Mouse (Mus musculus): Measurements from ENCODE around the gene Cox8a. TPM values are rescaled to one million over a fixed set of nuclear protein-coding genes. Genes with fewer than 3 reads are reported as not detected.

The Cox8a gene
- polyA plus RNA-seq, 1 experiment from 2014 or later = 1,351 TPM

DNA sequence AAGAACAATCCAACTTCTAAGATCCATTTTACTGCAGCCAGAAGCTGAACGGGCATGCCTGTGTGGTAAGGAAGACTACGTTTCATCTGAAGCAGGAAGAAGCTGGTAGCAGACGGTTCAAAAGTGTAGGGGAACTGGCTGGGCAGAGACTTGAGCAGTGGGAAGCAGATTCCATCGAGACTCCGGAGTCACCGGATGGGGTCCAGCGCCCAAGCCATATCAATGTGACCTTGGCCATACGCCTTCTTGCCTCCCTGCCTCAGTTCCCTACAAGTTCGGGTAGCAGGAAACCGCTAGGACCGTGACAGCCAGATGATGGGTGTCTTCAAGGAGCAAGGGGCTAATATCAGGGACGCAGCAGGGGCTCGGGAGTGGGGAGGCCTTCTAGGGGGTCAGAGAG lies 22.9 kb upstream of the Cox8a start:
- Histone ChIP-seq H3K4me1 (replicated peaks) (peaks cover 10% of the 10 kb centered on the region), H3K27me3 (replicated peaks) (no peaks in the 10 kb centered on the region), H3K4me3 (replicated peaks) (peak overlapping the region; percentile 81), H3K36me3 (peaks cover 8% of the 10 kb centered on the region; the same call in 1 of the 2 replicates), H3K9ac (peak overlapping the region; percentile 78), H3K27ac (peak overlapping the region; percentile 83), H3K4me2 (replicated peaks) (peak overlapping the region; percentile 90), H3K9me3 (no peaks in the 10 kb centered on the region)
- 0 out of 2 replicates have a peak, but pooled peaks have one; percentile 11 for ATAC-seq
- under 1% methylated on average over 13 of the region's 13 CpGs for WGBS

DNA sequence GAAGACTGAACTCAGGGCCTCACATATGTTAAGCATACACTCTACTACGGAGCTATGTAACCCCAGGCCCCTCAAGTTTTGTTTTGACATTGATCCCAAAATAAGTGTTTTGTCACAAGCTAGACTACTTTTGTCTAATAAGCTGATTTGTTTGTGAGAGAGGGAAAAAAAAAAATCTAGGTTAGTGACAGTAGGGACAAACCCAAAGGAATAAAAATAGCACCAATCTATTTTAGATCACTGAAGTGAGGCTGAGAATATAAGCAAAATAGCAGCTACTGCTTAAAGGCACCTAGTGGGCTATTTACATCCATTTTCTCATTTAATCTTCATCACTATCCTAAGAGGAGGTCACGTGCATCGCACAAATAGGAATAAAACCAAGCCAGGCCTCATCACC lies 22.2 kb upstream of the Cox8a start:
- ATAC-seq = no peak
- peaks cover 13% of the 10 kb centered on the region for H3K4me1 ChIP-seq (replicated peaks)
- H3K36me3 ChIP-seq = peaks cover 8% of the 10 kb centered on the region; the same call in 1 of the 2 replicates
- peak overlapping the region; percentile 81; the same call in 1 of the 2 replicates for H3K4me3 ChIP-seq (replicated peaks)
- H3K27ac ChIP-seq = no peak overlapping the region
- no peaks in the 10 kb centered on the region for H3K9me3 ChIP-seq
- H3K27me3 ChIP-seq (replicated peaks) = no peaks in the 10 kb centered on the region
- H3K4me2 ChIP-seq (replicated peaks) = peak overlapping the region; percentile 90
- peak overlapping the region; percentile 78 for H3K9ac ChIP-seq
- 84% methylated on average over 3 of the region's 3 CpGs for WGBS

DNA sequence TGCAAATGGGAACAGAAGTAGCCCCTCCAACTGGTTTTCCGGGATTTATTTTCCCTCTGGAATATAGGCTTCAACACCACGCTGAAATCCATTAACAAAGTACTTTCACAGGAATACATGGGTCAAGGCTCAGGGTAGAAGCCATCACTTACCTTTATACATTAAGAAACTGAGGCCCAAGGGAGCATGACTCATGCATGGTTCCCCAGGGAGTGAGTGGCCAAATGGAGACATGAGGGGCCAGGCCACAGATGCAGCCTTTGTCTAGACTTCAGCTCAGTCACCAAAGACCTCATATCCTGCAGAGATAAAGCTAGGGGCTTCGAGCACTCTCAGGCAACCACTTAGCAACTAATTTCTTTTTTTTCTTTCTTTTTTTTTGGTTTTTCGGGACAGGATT lies 19.3 kb upstream of the Cox8a start:
- H3K27ac ChIP-seq = no peak overlapping the region
- no peaks in the 10 kb centered on the region for H3K9me3 ChIP-seq
- no peak overlapping the region for H3K4me3 ChIP-seq (replicated peaks)
- H3K27me3 ChIP-seq (replicated peaks) = no peaks in the 10 kb centered on the region
- no peak overlapping the region for H3K4me2 ChIP-seq (replicated peaks)
- peaks cover 13% of the 10 kb centered on the region for H3K4me1 ChIP-seq (replicated peaks)
- ATAC-seq = no peak
- peaks cover 20% of the 10 kb centered on the region for H3K36me3 ChIP-seq
- WGBS = 92% methylated on average over 4 of the region's 4 CpGs
- H3K9ac ChIP-seq = no peak overlapping the region

DNA sequence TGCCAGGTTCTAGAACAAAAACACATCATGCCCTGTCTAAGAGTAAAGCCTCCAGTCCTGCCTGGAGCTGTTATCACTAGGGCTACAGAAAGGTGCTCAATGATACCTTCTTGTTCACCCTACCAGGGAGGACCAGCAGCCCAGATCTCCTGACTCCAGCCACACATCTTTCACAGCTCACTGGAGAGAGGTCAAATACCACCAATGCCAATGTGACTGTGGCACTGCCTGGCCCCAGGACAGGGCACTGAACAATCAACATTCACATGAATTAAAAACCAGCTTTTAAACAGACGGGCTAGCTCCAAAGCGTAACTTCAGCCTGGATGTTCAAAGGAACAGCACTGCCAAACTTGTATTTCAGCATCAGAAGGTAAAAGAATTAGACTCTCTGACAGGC lies 18.6 kb upstream of the Cox8a start:
- Histone ChIP-seq H3K9ac (no peak overlapping the region), H3K4me3 (replicated peaks) (no peak overlapping the region), H3K27me3 (replicated peaks) (no peaks in the 10 kb centered on the region), H3K4me1 (replicated peaks) (peaks cover 8% of the 10 kb centered on the region), H3K36me3 (peaks cover 20% of the 10 kb centered on the region), H3K27ac (no peak overlapping the region), H3K9me3 (no peaks in the 10 kb centered on the region), H3K4me2 (replicated peaks) (no peak overlapping the region)
- ATAC-seq = no peak
- WGBS = 92% methylated on average over 2 of the region's 2 CpGs

DNA sequence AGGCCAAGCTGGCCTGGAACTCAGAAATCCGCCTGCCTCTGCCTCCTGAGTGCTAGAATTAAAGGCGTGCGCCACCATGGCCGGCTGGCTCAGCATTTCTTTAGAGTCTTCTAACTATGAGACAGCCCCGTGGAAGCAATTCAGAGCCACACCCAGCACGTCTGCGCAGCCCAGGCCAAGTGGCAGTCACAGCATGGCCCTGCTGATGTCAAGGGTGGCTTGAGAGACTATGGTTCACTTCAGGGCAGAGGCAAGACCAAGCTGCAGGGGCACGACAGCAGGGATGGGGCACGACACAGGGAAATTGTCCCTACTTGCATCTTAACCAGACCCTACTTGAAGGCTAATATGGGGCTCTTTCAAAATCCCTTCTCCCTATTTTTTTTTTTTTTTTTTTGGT lies 18.0 kb upstream of the Cox8a start:
- Histone ChIP-seq H3K36me3 (peaks cover 21% of the 10 kb centered on the region), H3K27ac (no peak overlapping the region), H3K9ac (no peak overlapping the region), H3K27me3 (replicated peaks) (no peaks in the 10 kb centered on the region), H3K4me1 (replicated peaks) (peaks cover 8% of the 10 kb centered on the region), H3K4me2 (replicated peaks) (no peak overlapping the region), H3K9me3 (no peaks in the 10 kb centered on the region), H3K4me3 (replicated peaks) (no peak overlapping the region)
- no peak for ATAC-seq
- WGBS = 90% methylated on average over 9 of the region's 9 CpGs

DNA sequence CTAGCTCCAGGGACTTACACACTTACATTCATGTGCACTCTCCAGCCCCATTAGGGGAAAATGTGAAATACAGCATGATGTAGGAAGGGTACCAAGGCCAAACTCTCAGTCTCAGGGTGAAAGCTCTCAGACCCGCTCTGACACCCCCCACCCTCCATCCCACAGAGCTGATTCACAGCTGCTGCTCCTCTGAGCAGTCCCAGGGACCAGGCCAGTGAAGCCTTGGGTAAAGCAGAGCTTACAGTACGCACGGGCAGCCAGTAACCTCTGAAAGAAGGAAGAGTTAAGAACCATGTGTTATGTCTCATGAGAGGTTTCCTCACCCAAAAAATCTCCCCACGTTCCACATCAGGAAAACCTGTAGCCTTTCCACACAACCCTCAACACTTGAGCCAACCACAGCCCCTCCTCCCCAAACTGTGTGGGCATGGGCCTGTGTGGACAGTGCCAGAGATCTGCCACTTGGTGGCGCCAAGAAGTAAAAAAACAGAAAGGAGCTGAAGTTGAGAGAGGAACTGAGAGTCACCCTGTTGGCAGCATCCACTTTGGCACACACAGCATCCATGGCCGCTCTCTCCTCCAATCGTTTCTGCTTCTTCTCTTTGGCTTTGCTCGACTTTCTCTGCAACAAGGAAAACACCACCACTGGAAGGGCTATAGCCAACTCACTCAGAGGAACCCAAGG lies 17.3 kb upstream of the Cox8a start:
- Histone ChIP-seq H3K9ac (no peak overlapping the region), H3K4me2 (replicated peaks) (no peak overlapping the region), H3K27ac (no peak overlapping the region), H3K36me3 (peaks cover 29% of the 10 kb centered on the region), H3K9me3 (no peaks in the 10 kb centered on the region), H3K27me3 (replicated peaks) (no peaks in the 10 kb centered on the region), H3K4me1 (replicated peaks) (peaks cover 3% of the 10 kb centered on the region), H3K4me3 (replicated peaks) (no peak overlapping the region)
- WGBS = 61% methylated on average over 8 of the region's 8 CpGs
- peak; percentile 82 for ATAC-seq

DNA sequence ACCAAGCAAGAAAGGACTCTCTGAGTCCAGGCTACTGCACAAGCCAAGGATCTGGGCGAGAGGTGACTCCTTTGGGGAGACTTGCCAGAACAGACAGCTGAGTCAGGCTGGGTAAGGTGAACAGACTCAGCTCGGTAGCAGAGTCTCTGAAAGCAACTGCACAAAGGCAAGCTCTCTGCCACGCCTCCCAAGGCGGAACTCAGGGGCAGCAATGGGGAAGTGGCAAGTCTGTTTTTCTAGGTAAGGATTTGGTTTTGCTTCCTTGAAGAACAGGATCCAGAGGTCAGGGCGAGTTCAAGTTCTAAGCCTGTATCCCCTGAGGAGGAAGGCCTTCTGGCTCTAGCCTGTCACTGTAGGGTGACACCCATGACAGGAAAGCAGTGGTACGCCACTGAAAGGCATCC lies 9.1 kb upstream of the Cox8a start:
- Histone ChIP-seq H3K27me3 (replicated peaks) (no peaks in the 10 kb centered on the region), H3K4me1 (replicated peaks) (peaks cover 8% of the 10 kb centered on the region; the same call in 1 of the 2 replicates), H3K27ac (peak overlapping the region; percentile 72), H3K9me3 (no peaks in the 10 kb centered on the region), H3K4me2 (replicated peaks) (no peak overlapping the region; the same call in 1 of the 2 replicates), H3K9ac (no peak overlapping the region), H3K36me3 (peaks cover 34% of the 10 kb centered on the region), H3K4me3 (replicated peaks) (no peak overlapping the region)
- WGBS = 55% methylated on average over 6 of the region's 6 CpGs
- peak; percentile 81 for ATAC-seq

DNA sequence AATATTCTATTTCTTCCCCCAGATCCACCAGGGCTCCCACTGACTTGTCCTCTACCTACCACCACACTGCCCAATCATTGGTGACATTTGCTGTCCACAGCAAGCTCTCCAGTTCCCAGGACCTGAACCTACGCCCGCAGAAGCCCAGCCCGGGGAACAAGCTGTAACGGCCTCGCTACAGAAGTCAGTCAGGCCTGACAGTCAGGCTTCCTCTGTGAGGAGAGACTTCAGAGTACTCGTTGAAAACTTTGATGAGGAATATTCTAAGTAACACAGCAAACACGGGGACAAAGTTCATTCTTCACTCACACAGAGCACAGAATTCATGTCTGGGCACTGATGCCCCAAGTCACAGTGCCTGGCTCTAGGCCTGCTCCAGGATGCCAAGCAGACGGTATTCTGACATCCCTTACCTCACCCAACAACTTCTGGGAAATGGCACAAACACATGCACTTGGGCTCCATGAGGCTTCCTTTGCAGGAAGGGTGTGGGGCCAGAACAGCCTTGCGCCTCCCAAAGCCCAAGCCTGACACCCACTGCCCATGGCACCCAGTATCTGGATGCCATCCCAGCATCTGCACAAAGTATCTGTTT lies 7.8 kb upstream of the Cox8a start:
- Histone ChIP-seq H3K4me2 (replicated peaks) (no peak overlapping the region), H3K4me1 (replicated peaks) (peaks cover 8% of the 10 kb centered on the region; the same call in 1 of the 2 replicates), H3K27ac (no peak overlapping the region), H3K9ac (no peak overlapping the region), H3K9me3 (no peaks in the 10 kb centered on the region), H3K27me3 (replicated peaks) (no peaks in the 10 kb centered on the region), H3K4me3 (replicated peaks) (no peak overlapping the region), H3K36me3 (peaks cover 30% of the 10 kb centered on the region)
- 85% methylated on average over 9 of the region's 9 CpGs for WGBS
- ATAC-seq = no peak

DNA sequence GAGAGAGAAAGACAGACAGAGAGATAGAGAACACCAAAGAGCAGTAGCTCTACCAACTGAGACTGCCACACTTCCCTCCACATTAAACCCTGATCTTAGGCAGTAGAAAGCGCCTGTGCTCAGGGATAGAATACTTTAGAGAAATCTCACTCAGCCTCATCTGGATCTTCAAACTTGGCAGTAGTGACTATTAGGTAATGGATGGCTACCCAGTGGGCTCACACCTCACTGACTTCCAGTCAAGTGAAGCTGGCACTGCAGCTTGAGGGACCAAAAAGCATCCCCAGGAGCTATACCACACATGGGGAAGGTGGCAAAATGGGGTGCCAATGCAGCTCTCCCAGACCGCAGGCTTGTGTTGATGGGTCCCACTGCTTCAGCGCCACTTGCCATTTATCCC lies 6.8 kb upstream of the Cox8a start:
- no peak for ATAC-seq
- Histone ChIP-seq H3K36me3 (peaks cover 21% of the 10 kb centered on the region), H3K9me3 (no peaks in the 10 kb centered on the region), H3K27me3 (replicated peaks) (no peaks in the 10 kb centered on the region), H3K4me2 (replicated peaks) (no peak overlapping the region), H3K4me3 (replicated peaks) (no peak overlapping the region), H3K27ac (no peak overlapping the region), H3K4me1 (replicated peaks) (peaks cover 8% of the 10 kb centered on the region; the same call in 1 of the 2 replicates), H3K9ac (no peak overlapping the region)
- WGBS = 87% methylated on average over 3 of the region's 3 CpGs

DNA sequence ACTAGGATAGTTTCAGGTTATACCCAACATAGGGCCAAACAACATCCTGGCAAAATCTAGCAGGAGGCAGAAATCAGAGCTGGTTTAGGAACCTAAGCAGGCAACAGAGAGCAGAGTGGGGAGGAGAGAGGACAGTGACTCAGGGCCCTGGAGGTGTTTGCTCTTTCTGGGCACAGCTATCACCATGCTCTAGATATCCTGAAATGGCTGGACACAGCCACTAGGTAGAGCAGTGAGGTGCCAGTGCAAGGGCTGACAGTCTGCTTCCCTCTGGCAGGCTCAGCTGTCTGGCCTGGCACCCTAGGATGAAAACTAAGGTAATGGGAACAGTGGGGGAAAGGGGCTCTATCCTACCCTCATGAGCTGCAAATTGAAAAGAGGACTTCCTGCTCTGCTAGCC lies 6.1 kb upstream of the Cox8a start:
- no peak overlapping the region for H3K9ac ChIP-seq
- no peak overlapping the region for H3K4me3 ChIP-seq (replicated peaks)
- H3K4me1 ChIP-seq (replicated peaks) = peaks cover 8% of the 10 kb centered on the region; the same call in 1 of the 2 replicates
- H3K36me3 ChIP-seq = peaks cover 18% of the 10 kb centered on the region
- no peaks in the 10 kb centered on the region for H3K9me3 ChIP-seq
- no peak overlapping the region for H3K4me2 ChIP-seq (replicated peaks)
- ATAC-seq = no peak
- H3K27ac ChIP-seq = no peak overlapping the region
- no peaks in the 10 kb centered on the region for H3K27me3 ChIP-seq (replicated peaks)

DNA sequence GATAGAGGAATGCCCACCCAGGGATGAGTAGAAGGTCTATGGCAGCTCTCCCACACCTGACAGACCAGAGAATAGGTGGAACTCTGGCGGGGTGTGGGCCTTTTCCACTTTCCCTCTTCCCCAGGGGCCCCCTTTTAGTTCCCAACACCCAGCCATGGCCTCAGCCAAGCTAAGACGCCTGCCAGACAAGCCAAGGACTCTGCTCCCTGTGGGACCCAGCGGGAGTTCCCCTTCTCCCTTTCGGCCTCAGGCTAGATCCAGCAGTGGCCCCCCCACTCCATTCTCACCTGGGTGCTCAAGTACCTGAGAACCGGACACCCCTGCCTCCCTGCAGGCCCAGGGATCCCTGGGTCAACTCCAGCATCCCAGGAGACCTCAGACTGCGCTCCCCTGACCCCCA lies 4.8 kb upstream of the Cox8a start:
- Histone ChIP-seq H3K27me3 (replicated peaks) (no peaks in the 10 kb centered on the region), H3K4me3 (replicated peaks) (no peak overlapping the region), H3K36me3 (peaks cover 12% of the 10 kb centered on the region; the same call in 1 of the 2 replicates), H3K9me3 (no peaks in the 10 kb centered on the region), H3K9ac (no peak overlapping the region), H3K27ac (no peak overlapping the region), H3K4me1 (replicated peaks) (peaks cover 8% of the 10 kb centered on the region; the same call in 1 of the 2 replicates), H3K4me2 (replicated peaks) (no peak overlapping the region)
- WGBS = 90% methylated on average over 6 of the region's 6 CpGs
- no peak for ATAC-seq

DNA sequence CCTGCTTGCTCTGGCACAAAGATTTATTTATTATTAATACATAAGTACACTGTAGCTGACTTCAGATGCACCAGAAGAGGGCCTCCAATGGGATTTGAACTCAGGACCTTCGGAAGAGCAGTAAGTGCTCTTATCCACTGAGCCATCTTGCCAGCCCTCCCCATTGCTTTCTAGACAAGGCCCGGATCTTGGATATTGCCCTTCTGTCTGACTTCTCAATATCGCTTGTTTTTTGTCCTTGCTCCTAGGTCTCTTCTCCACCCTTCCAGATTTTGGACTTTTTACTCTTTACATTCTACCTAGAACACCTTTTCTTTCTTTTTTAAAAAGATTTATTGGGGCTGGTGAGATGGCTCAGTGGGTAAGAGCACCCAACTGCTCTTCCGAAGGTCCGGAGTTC lies 1.3 kb upstream of the Cox8a start:
- Histone ChIP-seq H3K4me1 (replicated peaks) (peaks cover 25% of the 10 kb centered on the region), H3K27ac (no peak overlapping the region), H3K9me3 (no peaks in the 10 kb centered on the region), H3K36me3 (peaks cover 10% of the 10 kb centered on the region), H3K9ac (no peak overlapping the region), H3K27me3 (replicated peaks) (no peaks in the 10 kb centered on the region), H3K4me3 (replicated peaks) (no peak overlapping the region), H3K4me2 (replicated peaks) (no peak overlapping the region)
- no peak for ATAC-seq
- WGBS = 92% methylated on average over 5 of the region's 5 CpGs

DNA sequence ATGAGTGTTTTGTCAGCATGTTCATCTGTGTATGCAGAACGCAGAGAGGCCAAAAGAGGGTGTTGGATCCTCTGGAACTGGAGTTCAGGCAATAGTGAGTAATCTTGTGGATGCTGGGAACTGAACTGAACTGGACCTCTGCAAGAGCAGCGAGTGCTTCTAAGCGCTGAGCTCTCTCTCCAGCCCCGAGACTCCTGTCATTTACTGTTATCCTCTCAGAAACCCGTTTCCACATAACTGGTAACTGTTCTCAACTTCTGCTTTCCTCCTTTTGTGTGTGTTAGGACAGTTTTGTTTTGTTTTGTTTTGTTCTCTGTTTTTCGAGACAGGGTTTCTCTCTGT lies 481 bp upstream of the Cox8a start:
- Histone ChIP-seq H3K4me3 (replicated peaks) (peak overlapping the region; percentile 80), H3K9me3 (no peaks in the 10 kb centered on the region), H3K27ac (no peak overlapping the region), H3K27me3 (replicated peaks) (no peaks in the 10 kb centered on the region), H3K9ac (no peak overlapping the region), H3K4me2 (replicated peaks) (peak overlapping the region; percentile 61), H3K36me3 (peaks cover 10% of the 10 kb centered on the region), H3K4me1 (replicated peaks) (peaks cover 25% of the 10 kb centered on the region)
- ATAC-seq = peak; percentile 32
- WGBS = 12% methylated on average over 6 of the region's 6 CpGs
